Mouse (Mus musculus) bone marrow, adult 2 months (tissue): ENCODE measurements around the gene Mfsd2a. TPM values are rescaled to one million over a fixed set of nuclear protein-coding genes. Genes with fewer than 3 reads are reported as not detected.

ENCODE experiments used
- H3K27ac ChIP-seq: fragments of 200-500 bp; 2 replicates; pipeline ENCODE4 v1.5.1; 2012; ENCODE audit warnings: low read depth, mild to moderate bottlenecking, control low read depth, inconsistent platforms, low read length; ENCODE audit not compliant: control insufficient read depth, poor library complexity, insufficient read depth
- H3K4me1 ChIP-seq: fragments of 200-500 bp; 2 replicates; pipeline ENCODE4 v1.6.1; 2011; ENCODE audit warnings: low read length; ENCODE audit not compliant: control insufficient read depth, insufficient read depth
- H3K4me3 ChIP-seq: fragments of 200-500 bp; replicated peaks from 2 replicates; pipeline ENCODE3; 2011; ENCODE audit warnings: mild to moderate bottlenecking, low read depth, low read length, control low read depth; ENCODE audit not compliant: control insufficient read depth
- CTCF ChIP-seq: fragments of 200-500 bp; IDR thresholded peaks from 2 replicates; pipeline ENCODE4 v1.5.1; 2011; ENCODE audit warnings: low read length, control low read depth; ENCODE audit not compliant: control insufficient read depth, insufficient read depth
- POLR2A ChIP-seq: fragments of 200-500 bp; IDR thresholded peaks from 2 replicates; pipeline ENCODE4 v1.6.1; 2011; ENCODE audit warnings: low read depth, mild to moderate bottlenecking, control low read depth, low read length, borderline replicate concordance; ENCODE audit not compliant: control insufficient read depth
- WGBS: fragments of 180-500 bp; shearing (Covaris S2); methylation state at CpG from one replicate; pipeline ENCODE4 v1.1.7; 2018; 5-methylcytosine and 5-hydroxymethylcytosine counted together
- polyA plus RNA-seq: library from polyadenylated mRNA; stranded (reverse); fragments of >200 nt; gene quantifications from 2 replicates; pipeline ENCODE4 v1.2.4, GENCODE M21; 2011; ENCODE audit warnings: low replicate concordance; ENCODE audit not compliant: missing spikeins, insufficient read depth, insufficient read length

Gene Mfsd2a
- polyA plus RNA-seq, 1 experiment: not detected

- no peaks in the 10 kb centered on the region; the same call in 1 of the 2 replicates for H3K4me1 ChIP-seq
- H3K4me3 ChIP-seq: no peak overlapping the region
- TF ChIP-seq POLR2A: no peak
- TF ChIP-seq CTCF: no peak
- no peak overlapping the region for H3K27ac ChIP-seq
- 79% methylated on average over 3 of the region's 3 CpGs for WGBS
These were observed 23.5 kb downstream of the Mfsd2a start for GRCm38 (mm10) chr4:122937489-122937888.

- Histone ChIP-seq H3K27ac (no peak overlapping the region), H3K4me1 (no peaks in the 10 kb centered on the region; the same call in 1 of the 2 replicates), H3K4me3 (no peak overlapping the region)
- no peak for TF ChIP-seq POLR2A
- no peak for TF ChIP-seq CTCF
- 62% methylated on average over 9 of the region's 9 CpGs for WGBS
These were observed 25.4 kb downstream of the Mfsd2a start for GRCm38 (mm10) chr4:122935466-122936099.

- Histone ChIP-seq H3K27ac (peak overlapping the region; percentile 15; the same call in 1 of the 2 replicates), H3K4me1 (no peaks in the 10 kb centered on the region; the same call in 1 of the 2 replicates), H3K4me3 (no peak overlapping the region)
- 6% methylated on average over 3 of the region's 3 CpGs for WGBS
- TF ChIP-seq POLR2A (no peak), CTCF (no peak)
These were observed 27.1 kb downstream of the Mfsd2a start for GRCm38 (mm10) chr4:122933857-122934256.

GRCm38 (mm10) chr4:122933051-122933591 lies 27.9 kb downstream of the Mfsd2a start:
- H3K4me1 ChIP-seq: no peaks in the 10 kb centered on the region; the same call in 1 of the 2 replicates
- no peak overlapping the region for H3K4me3 ChIP-seq
- peak overlapping the region; percentile 22; the same call in 1 of the 2 replicates for H3K27ac ChIP-seq
- no peak for TF ChIP-seq POLR2A
- no peak for TF ChIP-seq CTCF
- 38% methylated on average over 3 of the region's 3 CpGs for WGBS

- 56% methylated on average over 8 of the region's 8 CpGs for WGBS
- H3K4me3 ChIP-seq: no peak overlapping the region
- H3K4me1 ChIP-seq: no peaks in the 10 kb centered on the region; the same call in 1 of the 2 replicates
- no peak for TF ChIP-seq CTCF
- TF ChIP-seq POLR2A: no peak
- no peak overlapping the region for H3K27ac ChIP-seq
These were observed 28.6 kb downstream of the Mfsd2a start for GRCm38 (mm10) chr4:122932239-122932978.

- Histone ChIP-seq H3K4me3 (no peak overlapping the region), H3K4me1 (no peaks in the 10 kb centered on the region), H3K27ac (no peak overlapping the region)
- TF ChIP-seq POLR2A (no peak), CTCF (no peak)
- 72% methylated on average over 2 of the region's 2 CpGs for WGBS
These were observed 29.9 kb downstream of the Mfsd2a start for GRCm38 (mm10) chr4:122930939-122931590.

GRCm38 (mm10) chr4:122923392-122924344 lies 37.3 kb downstream of the Mfsd2a start:
- Histone ChIP-seq H3K4me3 (no peak overlapping the region), H3K27ac (no peak overlapping the region), H3K4me1 (peaks cover 6% of the 10 kb centered on the region)
- TF ChIP-seq POLR2A (no peak), CTCF (no peak)
- 34% methylated on average over 15 of the region's 15 CpGs for WGBS
